Mouse (Mus musculus): ENCODE results near the gene Lnx1. TPM values are rescaled to one million over a fixed set of nuclear protein-coding genes. Genes with fewer than 3 reads are reported as not detected.

The Lnx1 gene
- polyA plus RNA-seq, 1 experiment from 2014 or later: 0.92 TPM

DNA sequence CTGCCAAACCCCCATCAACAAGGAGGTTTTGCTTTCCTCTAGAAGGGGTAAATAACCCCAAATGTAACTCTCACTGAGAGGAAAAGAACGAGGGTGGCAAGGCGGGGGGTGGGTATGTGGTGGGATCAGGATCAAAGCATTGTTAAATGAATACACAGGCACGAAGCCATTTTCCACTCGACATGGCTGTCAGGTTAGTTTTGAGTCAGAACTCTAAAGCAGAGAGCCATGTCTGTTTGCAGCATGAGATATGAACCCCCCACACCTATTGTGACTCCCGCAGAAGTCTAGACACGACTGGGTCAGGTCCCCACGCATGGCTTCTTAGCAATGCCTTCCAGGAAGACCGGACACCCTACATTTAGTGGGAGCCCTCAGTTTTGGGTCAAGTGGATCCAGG lies 24.6 kb upstream of the Lnx1 start:
- ATAC-seq (ENCODE audit: insufficient number of reproducible peaks, low FRiP score): no peak
- H3K9ac ChIP-seq: no peak overlapping the region
- H3K4me2 ChIP-seq: no peak overlapping the region
- 80% methylated on average over 8 of the region's 8 CpGs for WGBS
- H3K4me1 ChIP-seq (replicated peaks): peaks cover 21% of the 10 kb centered on the region
- no peaks in the 10 kb centered on the region for H3K9me3 ChIP-seq (replicated peaks)
- peaks cover 46% of the 10 kb centered on the region for H3K27me3 ChIP-seq (replicated peaks)
- H3K36me3 ChIP-seq: no peaks in the 10 kb centered on the region
- no peak overlapping the region for H3K4me3 ChIP-seq
- H3K27ac ChIP-seq (ENCODE audit: poor library complexity, severe bottlenecking): no peak overlapping the region

DNA sequence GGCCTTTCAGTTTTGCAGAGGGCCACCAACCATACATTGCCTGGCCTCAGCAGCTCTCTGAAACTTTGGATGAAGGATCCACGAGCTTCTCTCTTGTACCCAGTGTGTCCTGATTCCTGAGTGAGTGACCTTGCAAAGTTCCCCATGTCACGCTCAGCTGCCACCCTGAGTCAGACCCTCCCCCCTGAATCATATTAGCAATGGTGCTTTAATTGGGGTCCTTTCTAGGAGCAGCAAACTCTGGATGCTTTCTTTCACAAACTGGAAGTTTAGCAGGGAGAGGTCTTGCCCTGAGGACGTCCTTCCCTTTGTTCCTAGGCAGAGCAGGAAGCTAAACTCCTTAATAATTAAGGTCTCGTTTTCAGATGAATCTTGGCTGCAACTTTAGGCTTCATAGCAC lies 22.8 kb upstream of the Lnx1 start:
- 64% methylated on average over 4 of the region's 4 CpGs for whole genome bisulfite sequencing
- H3K27ac ChIP-seq (ENCODE audit: poor library complexity, severe bottlenecking): no peak overlapping the region
- H3K4me1 ChIP-seq (replicated peaks): peaks cover 14% of the 10 kb centered on the region
- peaks cover 39% of the 10 kb centered on the region for H3K27me3 ChIP-seq (replicated peaks)
- no peak overlapping the region for H3K4me3 ChIP-seq
- H3K36me3 ChIP-seq: no peaks in the 10 kb centered on the region
- no peak overlapping the region for H3K4me2 ChIP-seq
- no peaks in the 10 kb centered on the region for H3K9me3 ChIP-seq (replicated peaks)
- H3K9ac ChIP-seq: no peak overlapping the region
- no peak for ATAC-seq (ENCODE audit: insufficient number of reproducible peaks, low FRiP score)

DNA sequence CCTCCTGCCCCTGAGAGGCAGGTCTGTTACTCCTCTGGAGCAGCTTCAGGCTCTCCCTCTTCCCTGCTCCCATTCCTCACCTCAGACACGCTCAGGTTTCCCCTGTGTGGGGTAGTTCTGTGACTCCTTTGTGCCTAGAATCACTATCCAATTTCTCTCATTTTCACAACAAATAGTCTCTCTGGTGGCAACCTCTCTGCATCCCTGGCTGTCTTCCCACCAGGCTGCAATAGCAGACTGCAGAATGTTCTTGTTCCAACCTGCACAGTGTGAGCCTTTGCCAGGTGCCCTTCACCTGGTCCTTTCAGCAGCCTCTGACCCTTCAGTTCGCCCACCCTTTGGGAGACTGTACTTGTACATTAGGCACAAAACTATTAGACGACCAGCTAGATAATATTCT lies 19.1 kb upstream of the Lnx1 start:
- ATAC-seq (ENCODE audit: insufficient number of reproducible peaks, low FRiP score): no peak
- H3K4me3 ChIP-seq: no peak overlapping the region

DNA sequence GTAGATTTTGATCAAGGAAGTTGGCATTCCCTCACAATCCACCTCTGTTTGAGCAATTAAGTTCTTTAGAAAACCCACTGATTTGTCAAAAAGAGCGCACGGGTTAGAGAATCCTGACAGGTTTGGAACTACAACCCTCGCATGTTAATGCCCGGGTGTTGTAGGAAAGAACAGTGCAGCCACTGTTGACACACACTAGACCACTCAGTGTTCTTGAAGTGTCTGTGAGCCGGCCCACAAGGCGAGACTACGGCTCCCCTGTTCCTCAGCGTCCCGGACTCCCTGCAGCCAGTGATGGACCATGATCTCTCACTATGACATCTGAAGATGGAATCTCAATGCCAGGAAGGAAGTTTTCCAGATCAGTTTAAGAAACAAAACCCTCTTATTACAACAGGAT lies 17.9 kb upstream of the Lnx1 start:
- 65% methylated on average over 9 of the region's 9 CpGs for WGBS
- H3K4me3 ChIP-seq: no peak overlapping the region
- H3K27me3 ChIP-seq (replicated peaks): peaks cover 16% of the 10 kb centered on the region; the same call in 1 of the 2 replicates
- H3K4me1 ChIP-seq (replicated peaks): peaks cover 8% of the 10 kb centered on the region; the same call in 1 of the 2 replicates
- H3K27ac ChIP-seq (ENCODE audit: poor library complexity, severe bottlenecking): no peak overlapping the region
- no peak overlapping the region for H3K4me2 ChIP-seq
- H3K36me3 ChIP-seq: no peaks in the 10 kb centered on the region
- H3K9ac ChIP-seq: no peak overlapping the region
- ATAC-seq (ENCODE audit: insufficient number of reproducible peaks, low FRiP score): no peak
- H3K9me3 ChIP-seq (replicated peaks): no peaks in the 10 kb centered on the region

More for the DNA sequence above, 19.1 kb upstream of the Lnx1 start:
- Histone ChIP-seq H3K27ac (ENCODE audit: poor library complexity, severe bottlenecking) (no peak overlapping the region), H3K36me3 (no peaks in the 10 kb centered on the region), H3K4me2 (no peak overlapping the region), H3K9ac (no peak overlapping the region), H3K9me3 (replicated peaks) (no peaks in the 10 kb centered on the region), H3K4me1 (replicated peaks) (0 out of 2 replicates have a peak, but pooled peaks cover 3% of the 10 kb centered on the region), H3K27me3 (replicated peaks) (peaks cover 25% of the 10 kb centered on the region)
- WGBS: 69% methylated on average over 3 of the region's 3 CpGs

DNA sequence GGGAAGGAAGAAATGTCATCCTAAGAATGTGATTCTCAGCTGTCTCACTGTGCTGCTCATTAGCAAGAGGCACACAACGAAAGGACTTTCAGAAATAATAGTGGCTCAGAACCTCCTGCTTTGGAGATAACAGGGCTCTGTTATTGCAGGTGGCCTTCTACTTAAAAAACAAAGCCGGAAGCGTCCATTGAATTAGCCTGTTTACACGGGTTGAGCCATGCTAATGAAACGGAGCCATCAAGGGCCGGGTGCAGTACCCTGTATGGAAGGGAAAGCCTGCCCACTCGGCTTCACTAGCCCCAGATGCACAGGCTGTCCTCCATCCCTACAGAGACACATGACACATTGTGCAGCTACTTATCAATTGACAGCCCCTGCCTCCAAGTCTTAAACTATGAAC lies 13.5 kb upstream of the Lnx1 start:
- Histone ChIP-seq H3K4me2 (no peak overlapping the region), H3K36me3 (no peaks in the 10 kb centered on the region), H3K4me3 (no peak overlapping the region), H3K27me3 (replicated peaks) (0 out of 2 replicates have a peak, but pooled peaks cover 15% of the 10 kb centered on the region), H3K9me3 (replicated peaks) (no peaks in the 10 kb centered on the region), H3K27ac (ENCODE audit: poor library complexity, severe bottlenecking) (no peak overlapping the region), H3K9ac (no peak overlapping the region), H3K4me1 (replicated peaks) (peaks cover 8% of the 10 kb centered on the region; the same call in 1 of the 2 replicates)
- no peak for ATAC-seq (ENCODE audit: insufficient number of reproducible peaks, low FRiP score)
- 24% methylated on average over 7 of the region's 7 CpGs for WGBS

DNA sequence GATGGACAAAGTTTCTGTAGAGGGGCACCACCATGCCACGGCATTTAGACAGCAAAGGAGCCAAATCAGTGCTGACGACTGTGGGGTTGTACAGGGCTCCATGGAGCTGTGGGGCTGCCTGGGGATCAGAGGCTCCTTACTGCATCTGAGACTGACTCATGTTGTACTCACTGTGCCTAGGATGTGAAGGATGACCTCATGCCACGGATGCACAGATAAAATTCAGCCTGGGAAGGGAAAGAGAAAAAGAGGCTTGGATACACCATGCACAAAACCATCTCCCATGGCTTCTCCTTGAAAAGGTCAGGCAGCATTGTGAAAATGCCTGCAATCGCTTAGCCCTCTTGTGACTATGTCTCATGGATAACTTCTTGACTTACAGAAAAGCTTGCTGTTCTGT lies 10.1 kb upstream of the Lnx1 start:
- H3K9me3 ChIP-seq (replicated peaks): no peaks in the 10 kb centered on the region
- ATAC-seq (ENCODE audit: insufficient number of reproducible peaks, low FRiP score): no peak
- H3K4me2 ChIP-seq: no peak overlapping the region
- no peaks in the 10 kb centered on the region for H3K36me3 ChIP-seq
- H3K9ac ChIP-seq: no peak overlapping the region
- no peak overlapping the region for H3K27ac ChIP-seq (ENCODE audit: poor library complexity, severe bottlenecking)
- peaks cover 5% of the 10 kb centered on the region; the same call in 1 of the 2 replicates for H3K4me1 ChIP-seq (replicated peaks)
- H3K27me3 ChIP-seq (replicated peaks): peaks cover 12% of the 10 kb centered on the region; the same call in 1 of the 2 replicates
- WGBS: 53% methylated on average over 4 of the region's 4 CpGs
- no peak overlapping the region for H3K4me3 ChIP-seq

DNA sequence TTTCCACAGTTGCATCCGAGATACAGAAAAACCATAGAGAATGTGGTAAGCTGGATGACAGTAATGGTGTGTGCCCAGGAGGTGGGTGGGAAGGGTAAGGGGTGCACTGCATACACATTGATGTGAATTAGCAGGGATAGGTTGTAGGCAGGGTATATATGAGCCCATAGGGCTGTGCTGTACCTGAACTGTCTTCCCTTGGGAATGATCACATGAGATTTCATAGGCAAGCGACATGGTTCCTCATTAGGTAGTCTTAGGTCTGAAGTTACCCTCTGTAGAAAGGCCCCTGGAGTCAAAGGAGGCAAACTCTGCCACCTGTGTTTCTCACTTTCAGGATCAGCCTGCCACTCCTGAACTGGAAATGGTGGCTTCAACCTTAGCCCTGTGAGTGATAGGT lies 9.3 kb upstream of the Lnx1 start:
- WGBS: 77% methylated on average over 2 of the region's 2 CpGs
- no peaks in the 10 kb centered on the region for H3K36me3 ChIP-seq
- H3K9me3 ChIP-seq (replicated peaks): no peaks in the 10 kb centered on the region
- H3K9ac ChIP-seq: no peak overlapping the region
- no peak overlapping the region for H3K4me3 ChIP-seq
- H3K4me2 ChIP-seq: no peak overlapping the region
- peaks cover 14% of the 10 kb centered on the region; the same call in 1 of the 2 replicates for H3K27me3 ChIP-seq (replicated peaks)
- peaks cover 5% of the 10 kb centered on the region; the same call in 1 of the 2 replicates for H3K4me1 ChIP-seq (replicated peaks)
- no peak for ATAC-seq (ENCODE audit: insufficient number of reproducible peaks, low FRiP score)
- no peak overlapping the region for H3K27ac ChIP-seq (ENCODE audit: poor library complexity, severe bottlenecking)

DNA sequence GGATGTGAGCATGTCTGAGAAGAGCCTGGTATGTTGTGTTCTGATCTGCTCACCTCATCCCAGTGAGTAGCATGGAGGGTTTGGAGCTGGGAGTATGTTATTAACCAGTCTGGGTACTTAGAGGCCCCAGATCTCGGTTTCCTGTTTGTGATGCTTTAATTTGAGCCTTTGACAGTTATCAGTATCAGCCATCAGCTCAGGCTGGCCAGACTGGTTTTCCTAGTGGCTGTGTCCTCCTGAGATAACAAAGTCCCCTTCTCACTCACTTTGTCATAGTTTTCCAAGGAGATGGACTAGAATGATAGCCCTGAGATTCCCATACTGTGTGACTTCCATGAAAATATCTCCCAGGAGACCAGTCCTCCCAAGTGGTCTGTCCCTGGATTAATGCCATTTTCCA lies 8.3 kb upstream of the Lnx1 start:
- Histone ChIP-seq H3K9ac (no peak overlapping the region), H3K27me3 (replicated peaks) (peaks cover 14% of the 10 kb centered on the region; the same call in 1 of the 2 replicates), H3K36me3 (no peaks in the 10 kb centered on the region), H3K9me3 (replicated peaks) (no peaks in the 10 kb centered on the region), H3K4me1 (replicated peaks) (peaks cover 1% of the 10 kb centered on the region; the same call in 1 of the 2 replicates), H3K4me3 (no peak overlapping the region), H3K27ac (ENCODE audit: poor library complexity, severe bottlenecking) (no peak overlapping the region), H3K4me2 (no peak overlapping the region)
- no peak for ATAC-seq (ENCODE audit: insufficient number of reproducible peaks, low FRiP score)
- 57% methylated on average over 1 of the region's 1 CpGs for WGBS

DNA sequence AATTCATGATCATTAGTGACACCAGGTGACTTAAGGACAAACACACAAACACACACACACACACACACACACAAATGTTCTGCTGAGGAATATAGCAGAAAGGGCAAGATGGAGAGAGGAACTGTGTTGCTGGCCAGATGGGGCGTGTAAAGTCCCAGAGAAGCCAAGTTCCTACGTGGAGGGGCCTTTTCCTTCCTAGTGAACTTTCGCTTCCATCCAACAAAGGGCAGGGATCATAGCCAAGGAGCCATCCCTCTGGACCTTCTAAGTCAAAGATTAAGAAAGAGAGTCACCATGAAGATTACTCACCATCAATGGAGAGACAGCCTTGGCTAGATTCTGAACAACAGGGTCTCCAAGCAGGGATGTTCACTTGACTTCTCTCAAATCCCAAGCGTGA lies 7.5 kb upstream of the Lnx1 start:
- H3K4me2 ChIP-seq: no peak overlapping the region

DNA sequence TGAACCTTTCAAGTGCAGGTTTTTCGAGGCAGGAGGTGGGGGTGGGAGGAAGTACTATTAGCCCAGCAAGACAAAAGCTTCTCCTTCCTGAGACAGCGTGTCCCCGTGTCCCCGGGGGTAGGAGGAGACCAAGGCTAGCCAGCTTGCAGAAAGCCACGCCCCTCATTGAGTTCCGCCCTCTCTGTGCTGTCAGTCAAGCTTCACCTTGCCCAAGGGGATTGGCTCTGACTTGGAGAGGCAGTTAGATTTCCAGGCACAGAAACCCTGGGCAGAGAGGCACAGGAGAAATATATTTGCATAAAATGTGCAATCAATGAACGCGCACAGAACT lies 1.7 kb upstream of the Lnx1 start:
- peak overlapping the region; percentile 70 for H3K4me2 ChIP-seq
- no peaks in the 10 kb centered on the region for H3K9me3 ChIP-seq (replicated peaks)
- peak overlapping the region; percentile 53; the same call in 1 of the 2 replicates for H3K27ac ChIP-seq (ENCODE audit: poor library complexity, severe bottlenecking)
- H3K4me3 ChIP-seq: peak overlapping the region; percentile 48
- peak overlapping the region; percentile 40; the same call in 1 of the 2 replicates for H3K9ac ChIP-seq
- H3K36me3 ChIP-seq: no peaks in the 10 kb centered on the region
- under 1% methylated on average over 8 of the region's 8 CpGs for WGBS
- peaks cover 7% of the 10 kb centered on the region; the same call in 1 of the 2 replicates for H3K27me3 ChIP-seq (replicated peaks)
- ATAC-seq (ENCODE audit: insufficient number of reproducible peaks, low FRiP score): peak; percentile 91
- peaks cover 14% of the 10 kb centered on the region; the same call in 1 of the 2 replicates for H3K4me1 ChIP-seq (replicated peaks)

More for the DNA sequence above, 7.5 kb upstream of the Lnx1 start:
- no peak overlapping the region for H3K4me3 ChIP-seq
- ATAC-seq (ENCODE audit: insufficient number of reproducible peaks, low FRiP score): no peak
- no peak overlapping the region for H3K9ac ChIP-seq
- no peaks in the 10 kb centered on the region for H3K4me1 ChIP-seq (replicated peaks)
- H3K36me3 ChIP-seq: no peaks in the 10 kb centered on the region
- 85% methylated on average over 4 of the region's 4 CpGs for WGBS
- peaks cover 14% of the 10 kb centered on the region; the same call in 1 of the 2 replicates for H3K27me3 ChIP-seq (replicated peaks)
- H3K9me3 ChIP-seq (replicated peaks): no peaks in the 10 kb centered on the region
- no peak overlapping the region for H3K27ac ChIP-seq (ENCODE audit: poor library complexity, severe bottlenecking)

DNA sequence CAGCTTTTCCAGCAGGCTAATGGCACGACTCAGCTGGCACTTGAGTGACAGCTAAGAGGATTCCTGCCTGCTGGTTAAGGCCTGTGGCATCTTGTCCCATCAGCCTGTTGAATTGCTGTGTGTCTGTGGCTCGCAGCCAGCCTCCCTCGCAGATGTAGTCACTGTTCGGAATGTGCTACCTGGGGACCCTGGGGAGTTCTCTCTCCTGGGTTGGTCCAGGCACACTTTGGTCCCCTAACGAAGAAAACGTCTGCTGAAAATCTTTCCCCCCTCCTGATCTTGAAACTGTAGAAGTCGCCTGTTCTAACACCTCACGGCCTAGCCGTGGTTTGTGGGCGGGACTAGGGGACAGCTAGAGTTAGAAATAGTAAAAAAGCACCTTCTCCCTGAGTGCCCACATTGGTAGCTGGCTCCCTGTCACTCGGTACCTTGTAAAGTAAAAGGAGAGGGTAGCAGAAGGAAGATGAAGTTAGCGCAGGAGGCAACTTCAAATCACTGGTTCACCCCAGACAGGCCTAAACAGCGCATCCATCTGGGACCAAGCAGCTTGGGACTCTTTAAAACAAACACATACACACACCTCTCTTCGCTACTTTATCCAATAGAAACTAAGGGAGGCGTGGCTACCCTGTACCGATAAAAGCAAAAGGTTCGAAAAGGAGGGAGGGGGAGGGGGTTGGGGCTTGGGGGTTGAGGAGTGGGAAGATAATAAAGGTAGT lies 1.2 kb upstream of the Lnx1 start:
- ATAC-seq (ENCODE audit: insufficient number of reproducible peaks, low FRiP score): peak; percentile 83
- peak overlapping the region; percentile 48 for H3K4me3 ChIP-seq

More for the DNA sequence above, 1.2 kb upstream of the Lnx1 start:
- peaks cover 7% of the 10 kb centered on the region; the same call in 1 of the 2 replicates for H3K27me3 ChIP-seq (replicated peaks)
- no peaks in the 10 kb centered on the region for H3K36me3 ChIP-seq
- H3K4me1 ChIP-seq (replicated peaks): peaks cover 14% of the 10 kb centered on the region; the same call in 1 of the 2 replicates
- peak overlapping the region; percentile 53; the same call in 1 of the 2 replicates for H3K27ac ChIP-seq (ENCODE audit: poor library complexity, severe bottlenecking)
- H3K9ac ChIP-seq: peak overlapping the region; percentile 40; the same call in 1 of the 2 replicates
- H3K4me2 ChIP-seq: peak overlapping the region; percentile 70
- WGBS: 10% methylated on average over 17 of the region's 17 CpGs
- no peaks in the 10 kb centered on the region for H3K9me3 ChIP-seq (replicated peaks)

Data from heart, embryonic 12.5 days (tissue).